8 mouse cellular contexts compared by ENCODE assay signal in genomic region chr4:55530236-55530635, GRCm38 (mm10). TPM values are rescaled to one million over a fixed set of nuclear protein-coding genes. Genes with fewer than 3 reads are reported as not detected.
DNase-seq lines count a peak whose midpoint lies in the region; ATAC-seq and TF ChIP-seq lines count a peak whose summit lies in the region.

No protein-coding gene starts in this region.

- no peaks in the 10 kb centered on the region for H3K36me3 ChIP-seq in forebrain, embryonic 15.5 days
- no peaks in the 10 kb centered on the region for H3K36me3 ChIP-seq in liver, postnatal 0 days (replicated peaks; ENCODE audit: insufficient read depth, low read length)
- no peaks in the 10 kb centered on the region for H3K36me3 ChIP-seq in neural tube, embryonic 13.5 days
- peaks cover 2% of the 10 kb centered on the region; the same call in 1 of the 2 replicates for H3K36me3 ChIP-seq in stomach, postnatal 0 days (ENCODE audit: control insufficient read depth, insufficient read depth, low read length)

- peak overlapping the region; percentile 44 for H3K9ac ChIP-seq in forebrain, embryonic 15.5 days (replicated peaks)
- no peak overlapping the region; the same call in none of the 2 replicates for H3K9ac ChIP-seq in liver, postnatal 0 days (replicated peaks)
- peak overlapping the region; percentile 81 for H3K9ac ChIP-seq in neural tube, embryonic 13.5 days
- peak overlapping the region; percentile 91 for H3K9ac ChIP-seq in stomach, postnatal 0 days (ENCODE audit: low read length)

- peak; percentile 72 for TF ChIP-seq CTCF in liver, postnatal 0 days (IDR thresholded peaks at IDR 0.05; ENCODE audit: low read depth)
- peak; percentile 81 for TF ChIP-seq CTCF in stomach, postnatal 0 days (IDR thresholded peaks at IDR 0.05; ENCODE audit: low read depth)

- WGBS in forebrain, embryonic 15.5 days: under 1% methylated on average over 27 of the region's 27 CpGs
- WGBS in liver, postnatal 0 days (ENCODE audit: insufficient replicate concordance): under 1% methylated on average over 27 of the region's 27 CpGs
- WGBS in neural tube, embryonic 13.5 days: under 1% methylated on average over 27 of the region's 27 CpGs
- WGBS in stomach, postnatal 0 days: under 1% methylated on average over 27 of the region's 27 CpGs

- 0 out of 2 replicates have a peak, but pooled peaks have one; percentile 7 for ATAC-seq in forebrain, embryonic 15.5 days (replicated peaks)
- ATAC-seq in liver, postnatal 0 days: peak; percentile 22
- ATAC-seq in neural tube, embryonic 13.5 days (ENCODE audit: low read depth): no peak; the same call in 1 of the 2 replicates
- ATAC-seq in stomach, postnatal 0 days (ENCODE audit: low FRiP score, low TSS enrichment): peak; percentile 57

- no peaks in the 10 kb centered on the region for H3K9me3 ChIP-seq in forebrain, embryonic 15.5 days
- no peaks in the 10 kb centered on the region for H3K9me3 ChIP-seq in liver, postnatal 0 days (ENCODE audit: low read length)
- H3K9me3 ChIP-seq in neural tube, embryonic 13.5 days: no peaks in the 10 kb centered on the region
- no peaks in the 10 kb centered on the region for H3K9me3 ChIP-seq in stomach, postnatal 0 days (ENCODE audit: control insufficient read depth, low read length)

- H3K4me2 ChIP-seq in forebrain, embryonic 15.5 days (replicated peaks): peak overlapping the region; percentile 93
- peak overlapping the region; percentile 86 for H3K4me2 ChIP-seq in liver, postnatal 0 days (ENCODE audit: low read depth, low read length)
- peak overlapping the region; percentile 93 for H3K4me2 ChIP-seq in neural tube, embryonic 13.5 days
- peak overlapping the region; percentile 71 for H3K4me2 ChIP-seq in stomach, postnatal 0 days (replicated peaks; ENCODE audit: low read depth)

- peak; percentile 89 for DNase-seq in 3T3-L1 (ENCODE audit: low read depth, low spot score)
- peak; percentile 57 for DNase-seq in brain, adult 2 months (ENCODE audit: low read depth, low spot score)
- peak; percentile 79 to 84 for DNase-seq in heart, postnatal 14 days
- DNase-seq in kidney, postnatal 4 days: peak; percentile 85 to 92
- peak; percentile 70 for DNase-seq in liver, postnatal 0 days
- peak; percentile 88 for DNase-seq in stomach, postnatal 0 days (ENCODE audit: low spot score)

- H3K4me3 ChIP-seq in forebrain, embryonic 15.5 days: peak overlapping the region; percentile 68
- H3K4me3 ChIP-seq in liver, postnatal 0 days (ENCODE audit: low read depth, low read length): peak overlapping the region; percentile 56
- peak overlapping the region; percentile 59 for H3K4me3 ChIP-seq in neural tube, embryonic 13.5 days
- H3K4me3 ChIP-seq in stomach, postnatal 0 days (ENCODE audit: low read depth, low read length): peak overlapping the region; percentile 85

- intact Hi-C loops in heart, postnatal 14 days (cut with DNase I): loop anchor here (1.0 to 5.0 kb wide), 3 partner anchors 292 to 963 kb away; no protein-coding TSS in a partner anchor

- peaks cover 18% of the 10 kb centered on the region for H3K27me3 ChIP-seq in forebrain, embryonic 15.5 days
- H3K27me3 ChIP-seq in liver, postnatal 0 days (ENCODE audit: insufficient read depth, low read length): peaks cover 60% of the 10 kb centered on the region
- H3K27me3 ChIP-seq in neural tube, embryonic 13.5 days: peaks cover 49% of the 10 kb centered on the region
- no peaks in the 10 kb centered on the region for H3K27me3 ChIP-seq in stomach, postnatal 0 days (ENCODE audit: control insufficient read depth, insufficient read depth, low read length)

- TF ChIP-seq EP300 in liver, postnatal 0 days (IDR thresholded peaks at IDR 0.05; ENCODE audit: low read depth): no peak
- TF ChIP-seq EP300 in stomach, postnatal 0 days (optimal IDR thresholded peaks at IDR 0.05): no peak

- H3K27ac ChIP-seq in forebrain, embryonic 15.5 days (replicated peaks): no peak overlapping the region
- no peak overlapping the region for H3K27ac ChIP-seq in liver, postnatal 0 days (ENCODE audit: low read depth)
- no peak overlapping the region for H3K27ac ChIP-seq in neural tube, embryonic 13.5 days (replicated peaks)
- peak overlapping the region; percentile 90 for H3K27ac ChIP-seq in stomach, postnatal 0 days (replicated peaks)

- peaks cover 31% of the 10 kb centered on the region for H3K4me1 ChIP-seq in forebrain, embryonic 15.5 days
- H3K4me1 ChIP-seq in liver, postnatal 0 days (ENCODE audit: insufficient read depth): peaks cover 24% of the 10 kb centered on the region
- peaks cover 34% of the 10 kb centered on the region for H3K4me1 ChIP-seq in neural tube, embryonic 13.5 days (replicated peaks)
- no peaks in the 10 kb centered on the region for H3K4me1 ChIP-seq in stomach, postnatal 0 days (replicated peaks; ENCODE audit: control insufficient read depth, insufficient read depth)

RNA-seq across cellular contexts. Expression of gene Klf4, which starts 2.0 kb away (rescaled TPM):
- polyA plus RNA-seq in forebrain, embryonic 15.5 days (2015; fragmentation: Nextera tagmentation; extraction: Ambion mirVana): 1.6 and 1.9 TPM in 2 replicates
- 10 to 100 TPM; 58.8 to 59.1 TPM for total RNA-seq in heart, postnatal 14 days (2021)
- 1.1 and 1.4 TPM in 2 replicates for polyA plus RNA-seq in liver, postnatal 0 days (2015; fragmentation: Nextera tagmentation; extraction: Ambion mirVana)
- polyA plus RNA-seq in neural tube, embryonic 13.5 days (2015; fragmentation: Nextera tagmentation; extraction: Ambion mirVana): 2.7 and 3.9 TPM in 2 replicates
- polyA plus RNA-seq in stomach, postnatal 0 days (2015; fragmentation: Nextera tagmentation; extraction: Ambion mirVana): 87.8 and 99.3 TPM in 2 replicates

Comparison
In these comparisons a context has a peak if more than half of its experiments do, and no peak if none do; other contexts are left out.
1. RNA of gene Klf4, which starts 2.0 kb away (polyA plus RNA-seq): 87.8 to 99.3 TPM in stomach, postnatal 0 days; 2.7 to 3.9 TPM in neural tube, embryonic 13.5 days, 1.6 to 1.9 TPM in forebrain, embryonic 15.5 days and 1.1 to 1.4 TPM in liver, postnatal 0 days; every median in the first group is over 10 times any median in the second.
2. Peak in every context shown above with its lines, with median percentiles within 50 percentile points of each other: DNase-seq, H3K4me2 ChIP-seq and H3K4me3 ChIP-seq.